Mouse (Mus musculus) limb, embryonic 11.5 days (tissue): ENCODE measurements around the gene Gm4881. TPM values are rescaled to one million over a fixed set of nuclear protein-coding genes. Genes with fewer than 3 reads are reported as not detected.
A peak's percentile ranks its signal among the peaks of the same experiment; 100 is the strongest.

Experiments used
- ATAC-seq: fragments of 200-750 bp; cut with Nextera tagmentation; 2 replicates; pipeline ENCODE4 v1.8.0; 2017; ENCODE audit warnings: low read depth; ENCODE audit not compliant: insufficient number of reproducible peaks, low FRiP score, low TSS enrichment
- DNase-seq: peaks from one replicate; pipeline ENCODE4 v3.0.0-alpha.2; 2015; ENCODE audit warnings: low spot score
- H3K27ac ChIP-seq: fragments of 300-500 bp; sonication (generic); replicated peaks from 2 replicates; pipeline ENCODE4 v1.5.1; 2014; ENCODE audit warnings: low read depth, mild to moderate bottlenecking, low read length
- H3K27me3 ChIP-seq: fragments of 300-500 bp; sonication (generic); 2 replicates; pipeline ENCODE4 v1.6.1; 2014; ENCODE audit warnings: mild to moderate bottlenecking, low read length, mixed read lengths; ENCODE audit not compliant: control insufficient read depth, insufficient read depth
- H3K36me3 ChIP-seq: fragments of 300-500 bp; sonication (generic); 2 replicates; pipeline ENCODE4 v1.6.1; 2014; ENCODE audit warnings: mild to moderate bottlenecking, low read length, moderate library complexity, mixed read lengths; ENCODE audit not compliant: control insufficient read depth, insufficient read depth
- H3K4me1 ChIP-seq: fragments of 300-500 bp; sonication (generic); 2 replicates; pipeline ENCODE4 v1.6.1; 2014; ENCODE audit warnings: low read length, mixed read lengths; ENCODE audit not compliant: control insufficient read depth, insufficient read depth
- H3K4me2 ChIP-seq: fragments of 300-500 bp; sonication (generic); 2 replicates; pipeline ENCODE4 v1.6.1; 2014; ENCODE audit warnings: low read depth, mild to moderate bottlenecking, moderate library complexity; ENCODE audit not compliant: severe bottlenecking
- H3K4me3 ChIP-seq: fragments of 300-500 bp; sonication (generic); 2 replicates; pipeline ENCODE4 v1.5.1; 2014; ENCODE audit warnings: low read depth, low read length
- H3K9ac ChIP-seq: fragments of 300-500 bp; sonication (generic); 2 replicates; pipeline ENCODE4 v1.6.1; 2014; ENCODE audit warnings: mild to moderate bottlenecking, low read length
- H3K9me3 ChIP-seq: fragments of 300-500 bp; sonication (generic); 2 replicates; pipeline ENCODE4 v1.6.1; 2016; ENCODE audit warnings: low read length; ENCODE audit not compliant: control insufficient read depth
- WGBS: fragments of 180-500 bp; shearing (Covaris S2); extraction: QIAGEN DNeasy Blood & Tissue Kit; methylation state at CpG from one replicate; pipeline ENCODE4 v1.1.7; 2014; 5-methylcytosine and 5-hydroxymethylcytosine counted together
- polyA plus RNA-seq: library from polyadenylated mRNA; unstranded; fragments of >200 nt; fragmentation: Nextera tagmentation; extraction: Ambion mirVana; gene quantifications from 2 replicates; pipeline ENCODE4 v1.2.1, GENCODE M21; 2014

Gene Gm4881
- polyA plus RNA-seq, 1 experiment from 2014 or later: not detected

DNA sequence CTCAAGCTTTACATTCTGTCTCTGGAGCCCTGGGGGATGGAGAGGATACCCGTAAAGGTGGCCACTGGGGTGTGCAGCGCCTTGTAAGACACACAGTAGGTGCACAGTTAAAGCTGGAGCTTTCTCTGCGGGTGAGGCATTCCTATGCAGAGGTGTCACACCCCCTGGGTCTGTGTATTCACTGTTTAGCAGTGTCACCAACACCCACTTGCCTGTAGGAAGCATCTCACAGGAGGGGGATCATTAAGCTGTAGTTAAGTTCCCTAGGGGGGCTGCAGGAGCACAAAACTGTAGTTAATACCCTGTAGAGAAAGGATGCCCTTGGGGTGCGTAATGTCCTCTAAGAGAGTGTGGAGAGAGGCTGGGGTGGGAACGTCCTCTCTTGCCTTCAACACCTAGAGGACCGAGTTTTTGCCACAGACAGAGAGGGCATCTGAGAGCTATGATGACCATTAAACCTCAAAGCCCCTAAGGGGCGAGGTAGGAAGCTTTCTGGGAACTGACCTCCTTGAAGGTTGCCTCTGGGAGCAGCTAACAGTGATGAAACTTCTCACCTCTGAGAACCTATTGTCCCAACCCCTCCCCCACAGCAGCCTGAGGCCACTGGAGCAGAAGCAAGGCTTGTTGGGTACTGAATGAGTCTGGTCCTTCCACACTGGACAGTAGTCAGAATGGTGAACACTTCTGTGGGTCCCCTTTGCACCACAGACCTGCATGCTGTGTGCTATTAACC is 3.2 kb upstream of the Gm4881 start:
- Histone ChIP-seq H3K27me3 (peaks cover 99% of the 10 kb centered on the region), H3K4me2 (no peak overlapping the region)
- WGBS: under 1% methylated on average over 7 of the region's 7 CpGs

DNA sequence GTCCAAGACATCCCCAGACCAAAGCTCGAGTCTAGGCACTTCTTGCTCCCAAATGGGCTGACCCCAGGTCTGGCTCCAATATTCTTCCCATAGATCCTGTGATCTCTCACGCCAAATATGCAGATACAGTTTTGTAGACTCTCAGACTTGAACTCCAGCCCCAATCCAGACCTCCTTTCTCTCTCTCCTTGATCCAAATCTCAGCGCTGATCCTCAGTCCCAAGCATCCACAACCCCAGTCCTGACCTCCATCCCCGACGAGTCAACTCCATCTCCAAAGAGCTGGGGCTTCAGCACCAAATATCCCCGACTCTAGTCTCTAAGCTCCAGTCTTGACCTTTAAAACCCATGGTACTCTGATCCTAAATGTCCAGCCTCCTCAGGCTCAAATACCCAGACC is 653 bp downstream of the Gm4881 start:
- peaks cover 87% of the 10 kb centered on the region for H3K27me3 ChIP-seq
- DNase-seq: no peak
- no peak overlapping the region for H3K4me2 ChIP-seq
- no peak overlapping the region for H3K4me3 ChIP-seq
- 8% methylated on average over 6 of the region's 6 CpGs for WGBS
- peaks cover 4% of the 10 kb centered on the region; the same call in 1 of the 2 replicates for H3K4me1 ChIP-seq
- H3K27ac ChIP-seq: no peak overlapping the region
- no peak overlapping the region for H3K9ac ChIP-seq
- no peak for ATAC-seq
- H3K36me3 ChIP-seq: no peaks in the 10 kb centered on the region
- no peaks in the 10 kb centered on the region for H3K9me3 ChIP-seq

More for the DNA sequence above, 3.2 kb upstream of the Gm4881 start:
- ATAC-seq (no peak), DNase-seq (no peak)
- no peak overlapping the region for H3K9ac ChIP-seq
- H3K36me3 ChIP-seq: no peaks in the 10 kb centered on the region
- H3K4me3 ChIP-seq: no peak overlapping the region
- peaks cover 4% of the 10 kb centered on the region; the same call in 1 of the 2 replicates for H3K4me1 ChIP-seq
- no peak overlapping the region for H3K27ac ChIP-seq
- H3K9me3 ChIP-seq: no peaks in the 10 kb centered on the region

DNA sequence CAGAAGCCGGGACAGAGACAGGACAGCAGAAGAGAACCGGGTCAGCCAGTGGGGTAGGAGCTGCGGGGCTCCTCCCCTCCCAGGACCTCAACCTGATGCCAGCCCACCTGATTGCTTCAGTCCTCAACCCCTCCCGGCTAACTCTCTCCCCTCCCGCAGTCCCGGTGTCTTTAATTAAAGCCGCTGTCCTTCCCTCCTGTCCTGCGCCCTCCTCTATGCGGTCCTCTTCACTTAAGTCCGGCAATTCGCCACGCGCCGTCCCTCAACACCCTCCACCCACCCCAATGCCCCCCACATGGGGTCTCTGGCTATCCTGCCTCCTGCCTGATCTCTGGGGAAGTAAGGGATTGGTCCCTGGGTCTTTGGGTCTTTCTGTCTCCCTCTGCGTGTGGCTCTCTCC is 12.6 kb downstream of the Gm4881 start:
- peaks cover 4% of the 10 kb centered on the region; the same call in 1 of the 2 replicates for H3K36me3 ChIP-seq
- DNase-seq: peak; percentile 29
- H3K4me1 ChIP-seq: no peaks in the 10 kb centered on the region
- peaks cover 70% of the 10 kb centered on the region for H3K27me3 ChIP-seq
- H3K4me3 ChIP-seq: no peak overlapping the region
- no peak for ATAC-seq
- no peak overlapping the region for H3K27ac ChIP-seq
- no peak overlapping the region for H3K9ac ChIP-seq
- H3K9me3 ChIP-seq: no peaks in the 10 kb centered on the region
- no peak overlapping the region for H3K4me2 ChIP-seq
- WGBS: 0% methylated on average over 15 of the region's 15 CpGs

DNA sequence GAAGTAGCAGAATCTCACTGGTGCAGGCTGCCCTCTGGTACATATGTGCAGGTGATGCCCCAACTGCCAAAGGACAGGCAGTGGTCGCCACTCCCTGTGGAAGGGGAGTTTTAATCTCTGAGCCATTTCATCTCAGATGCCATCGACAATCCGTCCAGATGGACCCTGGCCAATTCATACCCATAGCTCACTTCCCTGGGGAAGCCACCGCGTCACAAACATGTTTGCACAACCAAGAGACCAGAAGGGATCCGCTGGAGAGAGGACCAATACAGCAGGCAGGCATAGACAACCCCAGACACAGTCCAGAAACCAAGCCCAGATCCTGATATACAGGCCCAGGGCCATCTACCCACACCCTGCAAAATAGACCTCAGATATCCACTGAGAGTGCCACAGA is 13.8 kb downstream of the Gm4881 start:
- Histone ChIP-seq H3K27ac (no peak overlapping the region), H3K4me1 (no peaks in the 10 kb centered on the region), H3K4me3 (no peak overlapping the region), H3K4me2 (no peak overlapping the region), H3K9me3 (no peaks in the 10 kb centered on the region), H3K27me3 (peaks cover 60% of the 10 kb centered on the region), H3K9ac (no peak overlapping the region), H3K36me3 (peaks cover 7% of the 10 kb centered on the region; the same call in 1 of the 2 replicates)
- 57% methylated on average over 6 of the region's 6 CpGs for WGBS
- no peak for DNase-seq
- ATAC-seq: no peak

DNA sequence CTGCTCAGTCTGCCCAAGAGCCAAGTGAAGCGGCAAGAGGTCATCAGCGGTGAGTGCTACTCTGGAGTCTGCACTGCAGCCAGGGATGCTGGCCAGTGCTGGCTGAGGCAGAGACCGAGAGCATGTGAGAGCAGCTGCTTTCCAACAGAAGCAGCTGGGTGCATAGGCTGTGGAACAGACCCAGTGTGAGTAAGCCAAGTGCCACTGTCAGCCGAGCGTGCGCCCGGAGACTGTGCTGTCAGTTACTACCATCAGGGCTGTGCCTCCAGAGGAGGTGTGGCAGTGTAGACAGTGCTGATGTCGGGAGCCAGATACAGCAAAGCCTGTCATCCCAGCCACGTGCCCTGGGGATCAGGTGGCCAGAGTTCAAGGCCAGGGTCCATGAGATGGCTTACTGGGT is 24.6 kb downstream of the Gm4881 start:
- Histone ChIP-seq H3K36me3 (peaks cover 46% of the 10 kb centered on the region), H3K9me3 (no peaks in the 10 kb centered on the region), H3K9ac (no peak overlapping the region), H3K27ac (no peak overlapping the region), H3K4me3 (no peak overlapping the region), H3K4me2 (no peak overlapping the region), H3K27me3 (no peaks in the 10 kb centered on the region), H3K4me1 (no peaks in the 10 kb centered on the region)
- no peak for ATAC-seq
- DNase-seq: no peak
- 89% methylated on average over 9 of the region's 9 CpGs for WGBS

DNA sequence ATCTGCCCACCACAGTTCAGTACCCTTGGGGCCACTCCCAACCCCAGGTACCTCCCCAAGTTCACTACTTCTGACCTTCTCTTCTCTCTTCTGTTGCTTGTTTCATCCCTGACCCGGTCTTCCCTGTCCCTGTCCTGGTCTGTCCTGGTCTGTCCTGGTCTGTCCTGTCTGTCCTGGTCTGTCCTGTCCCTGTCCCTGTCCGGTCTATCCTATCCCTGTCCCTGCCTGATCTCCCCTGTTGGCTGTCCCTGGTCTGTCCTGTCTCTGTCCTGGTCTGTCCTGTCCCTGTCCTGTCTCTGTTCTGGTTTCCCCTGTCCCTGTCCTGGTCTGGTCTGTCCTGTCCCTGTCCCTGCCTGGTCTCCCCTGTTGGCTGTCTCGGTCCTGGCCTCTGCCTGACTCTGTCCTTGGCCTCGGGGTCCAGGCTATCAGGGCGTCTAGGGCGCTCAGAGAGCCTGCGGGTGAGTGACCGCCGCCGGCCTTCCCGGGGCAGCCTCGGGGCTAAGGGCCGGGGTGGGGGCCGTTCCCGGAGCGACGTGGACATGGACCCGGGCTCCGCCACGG is 25.5 kb downstream of the Gm4881 start:
- no peak overlapping the region for H3K9ac ChIP-seq
- no peak overlapping the region for H3K4me2 ChIP-seq
- no peak for DNase-seq
- H3K27ac ChIP-seq: no peak overlapping the region
- H3K4me3 ChIP-seq: no peak overlapping the region
- no peaks in the 10 kb centered on the region for H3K27me3 ChIP-seq
- H3K9me3 ChIP-seq: no peaks in the 10 kb centered on the region
- peak; percentile 37; the same call in 1 of the 2 replicates for ATAC-seq
- no peaks in the 10 kb centered on the region for H3K4me1 ChIP-seq
- peaks cover 39% of the 10 kb centered on the region for H3K36me3 ChIP-seq
- WGBS: 90% methylated on average over 20 of the region's 20 CpGs

DNA sequence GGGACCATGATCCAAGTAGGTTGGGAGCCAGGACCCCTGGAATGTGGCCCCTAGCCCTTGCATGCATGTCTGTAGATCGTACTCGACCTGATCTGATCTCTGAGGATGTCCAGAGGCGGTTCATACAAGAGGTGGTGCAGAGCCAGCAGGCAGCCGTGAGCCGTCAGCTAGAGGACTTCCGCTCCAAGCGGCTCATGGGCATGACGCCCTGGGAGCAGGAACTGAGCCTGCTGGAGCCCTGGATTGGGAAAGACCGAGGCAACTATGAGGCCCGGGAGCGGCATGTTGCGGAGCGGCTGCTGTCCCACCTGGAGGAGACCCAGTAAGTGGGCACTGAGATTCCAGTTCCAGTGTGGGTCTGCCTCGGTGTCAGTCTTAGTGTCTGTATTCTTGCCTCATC is 31.8 kb downstream of the Gm4881 start:
- no peak overlapping the region for H3K27ac ChIP-seq
- H3K4me1 ChIP-seq: peaks cover 4% of the 10 kb centered on the region
- no peak for ATAC-seq
- DNase-seq: no peak
- H3K4me2 ChIP-seq: no peak overlapping the region
- peaks cover 11% of the 10 kb centered on the region for H3K36me3 ChIP-seq
- no peak overlapping the region for H3K4me3 ChIP-seq
- 95% methylated on average over 14 of the region's 14 CpGs for WGBS
- no peaks in the 10 kb centered on the region for H3K27me3 ChIP-seq
- no peaks in the 10 kb centered on the region for H3K9me3 ChIP-seq
- no peak overlapping the region; the same call in 1 of the 2 replicates for H3K9ac ChIP-seq

DNA sequence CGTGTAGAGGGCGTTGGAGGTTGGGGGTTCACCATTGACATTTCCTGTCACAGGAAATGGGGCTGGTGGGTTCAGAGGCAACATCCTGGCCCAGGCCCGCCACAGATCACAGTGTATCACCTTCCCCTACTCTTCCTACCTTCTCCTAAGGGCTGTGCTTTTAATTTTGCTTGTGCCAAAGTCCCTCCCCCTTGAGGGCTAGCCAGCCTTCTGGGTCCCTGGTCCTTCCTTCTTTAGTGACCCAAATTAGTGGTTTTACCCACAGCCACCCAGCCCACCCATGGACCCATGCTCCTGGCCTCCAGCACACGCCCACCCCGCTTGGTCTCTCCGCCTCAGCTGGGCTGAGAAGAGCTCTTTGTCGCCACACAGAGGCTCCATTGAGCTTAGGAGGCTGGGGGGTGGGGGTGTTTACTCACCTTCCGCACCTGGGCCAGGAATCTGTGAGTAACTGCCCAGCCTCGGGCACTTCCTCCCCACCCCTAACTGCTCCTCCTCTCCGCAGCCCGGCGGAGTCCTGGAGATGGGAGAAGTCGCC is 37.0 kb downstream of the Gm4881 start:
- Histone ChIP-seq H3K9ac (no peak overlapping the region), H3K4me3 (no peak overlapping the region; the same call in 1 of the 2 replicates), H3K27ac (peak overlapping the region; percentile 48; the same call in 1 of the 2 replicates), H3K36me3 (0 out of 2 replicates have a peak, but pooled peaks cover 2% of the 10 kb centered on the region), H3K27me3 (no peaks in the 10 kb centered on the region), H3K4me1 (peaks cover 23% of the 10 kb centered on the region), H3K9me3 (no peaks in the 10 kb centered on the region), H3K4me2 (peak overlapping the region; percentile 31; the same call in 1 of the 2 replicates)
- peak; percentile 7; the same call in 1 of the 2 replicates for ATAC-seq
- peak; percentile 54 for DNase-seq
- 13% methylated on average over 13 of the region's 13 CpGs for WGBS
